16 mouse cellular contexts compared by ENCODE assay signal in genomic region chr13:114915767-114916166, GRCm38 (mm10). TPM values are rescaled to one million over a fixed set of nuclear protein-coding genes. Genes with fewer than 3 reads are reported as not detected.
DNase-seq lines count a peak whose midpoint lies in the region; ATAC-seq lines count a peak whose summit lies in the region.
"Had no signal": no experiment of that assay in that cellular context is flagged by ENCODE, and none has a peak within 500 bp of the region (broad histone marks: within the 10 kb centered on the region; RNA-seq: fewer than 3 reads in every experiment).

No protein-coding gene starts in this region.

- H3K9ac ChIP-seq in liver, embryonic 11.5 days (ENCODE audit: low read depth, low read length): no peak overlapping the region
- no peak overlapping the region for H3K9ac ChIP-seq in forebrain, embryonic 13.5 days
- H3K9ac ChIP-seq: limb, embryonic 13.5 days had no signal

- H3K4me1 ChIP-seq in liver, embryonic 11.5 days (replicated peaks; ENCODE audit: control insufficient read depth, insufficient read depth, low read length): peaks cover 6% of the 10 kb centered on the region; the same call in 1 of the 2 replicates
- no peaks in the 10 kb centered on the region for H3K4me1 ChIP-seq in forebrain, embryonic 13.5 days
- H3K4me1 ChIP-seq: limb, embryonic 13.5 days; midbrain, embryonic 10.5 days had no signal

- H3K27me3 ChIP-seq in liver, embryonic 11.5 days (replicated peaks; ENCODE audit: control insufficient read depth, insufficient read depth, low read length): no peaks in the 10 kb centered on the region
- no peaks in the 10 kb centered on the region for H3K27me3 ChIP-seq in forebrain, embryonic 13.5 days
- H3K27me3 ChIP-seq: limb, embryonic 13.5 days had no signal

- H3K9me3 ChIP-seq in liver, embryonic 11.5 days (ENCODE audit: control insufficient read depth, low read length): no peaks in the 10 kb centered on the region
- H3K9me3 ChIP-seq in forebrain, embryonic 13.5 days (replicated peaks): no peaks in the 10 kb centered on the region
- H3K9me3 ChIP-seq: limb, embryonic 13.5 days; midbrain, embryonic 10.5 days had no signal

- no peaks in the 10 kb centered on the region for H3K36me3 ChIP-seq in liver, embryonic 11.5 days (ENCODE audit: control insufficient read depth, insufficient read depth, low read length)
- no peaks in the 10 kb centered on the region for H3K36me3 ChIP-seq in forebrain, embryonic 13.5 days (ENCODE audit: poor library complexity, severe bottlenecking)
- H3K36me3 ChIP-seq: limb, embryonic 13.5 days; midbrain, embryonic 10.5 days had no signal

- no peak overlapping the region for H3K27ac ChIP-seq in liver, embryonic 11.5 days (ENCODE audit: low read depth, low read length)
- no peak overlapping the region for H3K27ac ChIP-seq in forebrain, embryonic 13.5 days
- H3K27ac ChIP-seq: left cerebral cortex, adult 2 months; limb, embryonic 13.5 days; midbrain, embryonic 10.5 days had no signal

- WGBS in liver, embryonic 11.5 days: 41% methylated on average over 5 of the region's 5 CpGs
- WGBS in forebrain, embryonic 13.5 days: 83% methylated on average over 5 of the region's 5 CpGs

- ATAC-seq in liver, embryonic 11.5 days (replicated peaks; ENCODE audit: low FRiP score): peak; percentile 70
- ATAC-seq in forebrain, embryonic 13.5 days: no peak

- H3K4me3 ChIP-seq in liver, embryonic 11.5 days (ENCODE audit: low read depth, low read length): no peak overlapping the region
- H3K4me3 ChIP-seq in forebrain, embryonic 13.5 days: no peak overlapping the region
- H3K4me3 ChIP-seq: left cerebral cortex, adult 2 months; limb, embryonic 13.5 days; midbrain, embryonic 10.5 days had no signal

- DNase-seq in spleen, postnatal 36 days (ENCODE audit: low spot score in 2 of 2): peak; percentile 31 to 34
- no peak for DNase-seq in spleen, postnatal 14 days (ENCODE audit: low spot score in 2 of 2)
- peak; percentile 35 for DNase-seq in c-Kit-positive CD71-negative TER-119-negative erythroid progenitor cells, embryonic 14.5 days (ENCODE audit: low read depth)
- no peak for DNase-seq in liver, embryonic 11.5 days (ENCODE audit: low spot score)
- DNase-seq in naive thymus-derived CD4-positive, alpha-beta T cell, adult 2 months (ENCODE audit: low read depth): peak; percentile 76
- DNase-seq in cerebellum, adult 11-12 months: no peak
- no peak for DNase-seq in testis, postnatal 10 days (ENCODE audit: low spot score)
- DNase-seq: cerebellum, adult 18-20 months; embryo, embryonic 11 days; heart, adult 11 months; kidney, postnatal 36 days; right cerebral cortex, postnatal 25 days had no signal

- no peak overlapping the region for H3K4me2 ChIP-seq in liver, embryonic 11.5 days
- no peak overlapping the region for H3K4me2 ChIP-seq in forebrain, embryonic 13.5 days
- H3K4me2 ChIP-seq: limb, embryonic 13.5 days had no signal

RNA-seq across cellular contexts. Expression of gene Itga2, which starts 16.1 kb away (rescaled TPM):
- 1.3 TPM in 2 replicates for polyA plus RNA-seq in liver, embryonic 11.5 days (2014; fragmentation: Nextera tagmentation; extraction: Ambion mirVana)
- 1.6 and 1.7 TPM in 2 replicates for polyA plus RNA-seq in forebrain, embryonic 13.5 days (2015; fragmentation: Nextera tagmentation; extraction: Ambion mirVana)

Comparison
In these comparisons a context has a peak if more than half of its experiments do, and no peak if none do; other contexts are left out.
1. DNase-seq: peak in spleen, postnatal 36 days (2 of 2), c-Kit-positive CD71-negative TER-119-negative erythroid progenitor cells, embryonic 14.5 days (single experiment) and naive thymus-derived CD4-positive, alpha-beta T cell, adult 2 months (single experiment); none in spleen, postnatal 14 days (0 of 2), liver, embryonic 11.5 days (single experiment), cerebellum, adult 11-12 months (single experiment) and testis, postnatal 10 days (single experiment).